Mouse (Mus musculus) forebrain, embryonic 11.5 days (tissue): ENCODE results near the gene Eif3l. TPM values are rescaled to one million over a fixed set of nuclear protein-coding genes. Genes with fewer than 3 reads are reported as not detected.

Experiments
- ATAC-seq: fragments of 200-750 bp; cut with Nextera tagmentation; replicated peaks from 2 replicates; pipeline ENCODE4 v1.8.0; 2017; ENCODE audit warnings: moderate TSS enrichment; ENCODE audit not compliant: low FRiP score
- DNase-seq: peaks from one replicate; pipeline ENCODE4 v3.0.0-alpha.2; 2017; ENCODE audit warnings: low spot score
- H3K27ac ChIP-seq: fragments of 300-500 bp; sonication (generic); 2 replicates; pipeline ENCODE4 v1.5.1; 2014; ENCODE audit warnings: low read depth, low read length
- H3K27me3 ChIP-seq: fragments of 300-500 bp; sonication (generic); 2 replicates; pipeline ENCODE4 v1.6.1; 2014; ENCODE audit warnings: mild to moderate bottlenecking, low read length, mixed read lengths; ENCODE audit not compliant: control insufficient read depth, insufficient read depth
- H3K36me3 ChIP-seq: fragments of 300-500 bp; sonication (generic); 2 replicates; pipeline ENCODE4 v1.6.1; 2014; ENCODE audit warnings: mild to moderate bottlenecking, low read length, moderate library complexity, mixed read lengths; ENCODE audit not compliant: control insufficient read depth, insufficient read depth
- H3K4me1 ChIP-seq: fragments of 300-500 bp; sonication (generic); replicated peaks from 2 replicates; pipeline ENCODE4 v1.6.1; 2014; ENCODE audit warnings: low read length, mixed read lengths; ENCODE audit not compliant: control insufficient read depth, insufficient read depth
- H3K4me2 ChIP-seq: fragments of 300-500 bp; sonication (generic); 2 replicates; pipeline ENCODE4 v1.6.1; 2014; ENCODE audit warnings: low read depth, mild to moderate bottlenecking, low read length, moderate library complexity, mixed read lengths; ENCODE audit not compliant: severe bottlenecking
- H3K4me3 ChIP-seq: fragments of 300-500 bp; sonication (generic); 2 replicates; pipeline ENCODE4 v1.5.1; 2014; ENCODE audit warnings: low read depth, low read length
- H3K9ac ChIP-seq: fragments of 300-500 bp; sonication (generic); 2 replicates; pipeline ENCODE4 v1.6.1; 2014; ENCODE audit warnings: low read length
- H3K9me3 ChIP-seq: fragments of 300-500 bp; sonication (generic); 2 replicates; pipeline ENCODE4 v1.6.1; 2016; ENCODE audit warnings: low read length, mixed read lengths; ENCODE audit not compliant: control insufficient read depth
- WGBS: fragments of 180-500 bp; shearing (Covaris S2); extraction: QIAGEN DNeasy Blood & Tissue Kit; methylation state at CpG from one replicate; pipeline ENCODE4 v1.1.7; 2014; 5-methylcytosine and 5-hydroxymethylcytosine counted together
- polyA plus RNA-seq: library from polyadenylated mRNA; unstranded; fragments of >200 nt; fragmentation: Nextera tagmentation; extraction: Ambion mirVana; gene quantifications from 2 replicates; pipeline ENCODE4 v1.2.1, GENCODE M21; 2014

Gene Eif3l
- polyA plus RNA-seq, 1 experiment from 2014 or later: 254 TPM

DNA sequence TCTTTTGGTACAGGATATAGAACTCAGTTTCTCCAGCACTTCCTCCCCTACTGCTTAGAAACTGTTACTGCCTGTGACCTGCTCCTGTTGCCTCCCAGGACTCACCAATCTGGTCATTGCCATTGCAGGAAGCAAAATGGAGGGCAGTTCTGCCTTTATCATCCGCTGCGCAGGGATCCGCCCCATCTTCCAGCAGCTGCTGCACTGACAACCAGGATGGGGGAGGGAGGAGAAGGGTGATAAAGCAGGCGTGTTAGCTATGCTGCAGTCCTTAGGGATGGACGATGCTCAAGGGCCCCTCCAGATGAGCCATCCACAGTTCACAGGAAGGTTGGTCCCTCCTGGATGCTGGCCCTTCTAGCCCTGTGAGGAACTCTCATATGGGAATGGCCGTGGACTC lies 17.1 kb upstream of the Eif3l start:
- no peak for ATAC-seq
- Histone ChIP-seq H3K36me3 (peaks cover 9% of the 10 kb centered on the region; the same call in 1 of the 2 replicates), H3K27me3 (no peaks in the 10 kb centered on the region), H3K9me3 (no peaks in the 10 kb centered on the region), H3K4me3 (no peak overlapping the region), H3K9ac (no peak overlapping the region), H3K27ac (no peak overlapping the region), H3K4me1 (peaks cover 8% of the 10 kb centered on the region; the same call in 1 of the 2 replicates), H3K4me2 (no peak overlapping the region)
- DNase-seq: no peak
- 87% methylated on average over 6 of the region's 6 CpGs for WGBS

DNA sequence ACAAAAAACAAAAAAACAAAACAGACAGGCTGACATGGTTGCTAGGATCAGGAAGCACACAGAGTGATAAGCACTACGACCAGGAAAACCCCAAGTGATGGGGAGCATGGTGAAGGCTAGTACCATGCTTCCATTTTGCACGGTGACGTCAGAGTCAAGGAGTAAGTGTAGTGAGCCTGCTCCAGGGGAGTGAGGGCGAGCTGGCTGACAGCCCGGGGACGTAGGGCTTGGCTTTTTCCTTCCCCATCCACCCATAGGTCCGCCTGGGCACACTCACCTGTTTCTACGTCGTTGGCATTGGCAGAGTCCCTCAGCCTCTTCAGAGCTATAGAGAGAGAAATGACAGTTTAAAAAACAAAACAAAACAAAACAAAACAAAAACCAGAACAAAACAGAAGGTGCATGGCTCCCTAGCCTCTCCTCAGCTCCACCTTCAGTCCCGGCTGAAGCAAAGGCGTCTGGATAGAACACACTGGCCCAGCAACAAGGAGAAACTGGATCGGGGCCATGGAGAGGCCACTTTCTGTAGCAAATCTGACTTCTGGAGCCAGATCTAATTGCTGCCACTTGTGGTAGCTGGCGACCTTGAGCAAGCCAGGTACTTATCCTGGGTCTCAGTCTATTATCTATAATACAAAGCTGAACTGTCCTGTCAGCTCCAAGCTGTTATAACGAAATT lies 14.0 kb upstream of the Eif3l start:
- H3K27me3 ChIP-seq: no peaks in the 10 kb centered on the region
- no peak overlapping the region for H3K9ac ChIP-seq
- no peaks in the 10 kb centered on the region for H3K9me3 ChIP-seq
- ATAC-seq (no peak), DNase-seq (no peak)
- H3K36me3 ChIP-seq: peaks cover 5% of the 10 kb centered on the region; the same call in 1 of the 2 replicates
- H3K4me2 ChIP-seq: no peak overlapping the region
- 82% methylated on average over 14 of the region's 14 CpGs for WGBS
- H3K4me1 ChIP-seq: peaks cover 8% of the 10 kb centered on the region; the same call in 1 of the 2 replicates
- H3K27ac ChIP-seq: no peak overlapping the region
- H3K4me3 ChIP-seq: no peak overlapping the region; the same call in 1 of the 2 replicates

DNA sequence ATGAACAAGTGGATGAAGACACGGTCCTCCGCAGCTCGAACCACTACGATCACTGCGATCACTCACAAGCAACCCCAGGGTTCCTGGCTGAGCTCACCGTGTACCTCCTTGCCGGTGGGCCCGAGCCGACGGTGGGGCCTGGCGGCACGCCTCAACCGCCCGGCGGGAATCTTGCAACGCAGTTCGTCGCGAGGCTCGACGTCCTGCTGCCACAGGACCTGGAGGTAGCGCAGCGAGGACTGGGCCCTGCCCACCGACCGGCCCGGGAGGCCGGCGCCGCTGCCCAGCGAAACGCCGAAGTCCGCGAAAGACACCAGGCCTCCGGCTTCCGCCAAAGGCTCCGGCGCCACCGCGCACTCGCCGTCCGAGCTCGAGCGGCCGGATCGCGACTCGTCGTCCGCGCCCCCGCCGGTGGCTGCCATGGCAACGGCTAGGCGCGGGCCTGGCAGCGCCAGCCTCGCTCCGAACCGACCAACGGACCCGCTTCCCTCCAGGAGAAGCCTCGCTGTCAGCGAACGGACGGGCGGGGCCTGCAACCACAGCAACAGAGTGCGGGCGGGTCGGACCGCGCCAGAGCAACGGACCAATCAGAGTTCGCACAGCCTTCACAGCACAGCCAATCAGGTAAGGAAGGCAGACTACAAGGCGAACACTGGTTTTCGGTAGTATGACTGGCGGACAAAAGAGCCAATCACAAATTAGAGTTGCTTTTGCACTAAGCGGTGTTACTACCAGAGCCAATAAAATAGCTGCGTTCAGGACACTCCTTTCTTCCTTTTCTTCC lies 12.4 kb upstream of the Eif3l start, which contains the start of gene Ankrd54:
Ankrd54 (minus strand) TSS at position 518 of the 784 bp plus-strand sequence.
- Histone ChIP-seq H3K4me2 (peak within 1 kb of the TSS; percentile 75), H3K4me3 (peak within 1 kb of the TSS; percentile 75), H3K9me3 (no peaks in the 10 kb centered on the region), H3K27me3 (no peaks in the 10 kb centered on the region), H3K27ac (peak within 1 kb of the TSS; percentile 37; the same call in 1 of the 2 replicates), H3K4me1 (peaks cover 8% of the 10 kb centered on the region; the same call in 1 of the 2 replicates), H3K9ac (peak within 1 kb of the TSS; percentile 85), H3K36me3 (peaks cover 2% of the 10 kb centered on the region; the same call in 1 of the 2 replicates)
- DNase-seq (peak; percentile 98), ATAC-seq (peak; percentile 100)
- WGBS: under 1% methylated on average over 80 of the region's 80 CpGs

DNA sequence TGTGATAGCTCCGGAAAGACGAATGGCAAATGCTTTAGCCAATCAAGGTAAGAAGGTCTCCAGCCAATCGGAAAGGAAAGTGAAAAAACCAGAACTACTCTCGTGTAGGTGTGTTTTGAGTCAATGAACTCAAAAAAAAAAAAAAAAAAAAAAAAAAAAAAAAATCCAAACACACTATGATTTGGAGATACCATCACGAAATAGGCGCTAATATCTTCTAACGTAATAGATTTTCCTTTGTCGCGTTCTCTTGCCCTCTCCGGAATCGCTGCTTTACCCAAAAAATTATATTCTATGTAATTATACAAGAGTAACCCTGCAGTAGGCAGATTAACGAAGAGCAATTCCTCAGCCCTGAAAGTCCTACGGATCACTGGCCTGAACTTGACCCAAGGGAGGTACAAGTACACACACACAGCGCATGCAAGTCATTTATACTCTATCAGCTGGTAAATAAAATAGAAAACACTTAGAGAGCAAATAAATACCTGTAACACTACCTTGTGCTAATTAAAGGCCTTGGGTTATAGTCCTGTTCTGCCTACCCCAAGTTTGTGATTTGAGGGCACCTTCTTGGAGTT lies 11.7 kb upstream of the Eif3l start:
- Histone ChIP-seq H3K9ac (peak overlapping the region; percentile 20; the same call in 1 of the 2 replicates), H3K27ac (no peak overlapping the region), H3K4me1 (peaks cover 8% of the 10 kb centered on the region; the same call in 1 of the 2 replicates), H3K36me3 (peaks cover 2% of the 10 kb centered on the region; the same call in 1 of the 2 replicates), H3K4me2 (peak overlapping the region; percentile 58), H3K9me3 (no peaks in the 10 kb centered on the region), H3K27me3 (no peaks in the 10 kb centered on the region), H3K4me3 (peak overlapping the region; percentile 26; the same call in 1 of the 2 replicates)
- 10% methylated on average over 14 of the region's 14 CpGs for WGBS
- DNase-seq (no peak), ATAC-seq (no peak)

DNA sequence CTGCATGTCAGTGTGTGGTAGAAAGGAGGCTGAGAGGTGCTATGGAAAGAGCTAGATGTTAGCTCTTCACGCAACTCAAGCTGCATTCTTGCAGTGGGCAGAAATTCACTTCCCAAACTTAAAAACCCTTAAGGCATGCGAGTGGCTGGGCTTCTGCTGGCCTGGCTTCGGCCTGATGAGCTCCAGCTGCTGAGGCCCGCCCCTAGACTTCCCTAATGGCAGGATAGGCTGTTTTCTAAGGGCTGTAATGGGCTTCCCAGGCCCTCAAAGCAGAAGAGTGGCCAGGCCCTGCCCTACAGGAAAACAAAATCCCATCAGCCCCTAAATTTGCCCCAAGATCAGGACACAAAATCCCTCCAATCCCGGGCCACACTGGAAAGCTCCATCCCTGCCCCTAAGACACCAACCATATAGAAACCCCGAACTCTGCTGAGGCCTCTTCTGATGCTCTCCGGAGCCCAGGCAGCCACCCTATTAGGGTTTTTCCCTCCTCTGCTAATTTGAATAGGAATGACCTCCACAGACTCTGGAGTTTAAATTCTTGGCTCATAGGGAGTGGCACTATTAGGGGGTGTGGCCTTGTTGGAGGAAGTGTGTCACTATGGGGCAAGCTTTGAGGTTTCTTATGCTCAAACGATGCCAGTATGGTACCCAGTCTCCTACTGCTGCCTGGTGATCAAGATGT lies 9.8 kb upstream of the Eif3l start:
- ATAC-seq: no peak
- Histone ChIP-seq H3K27ac (no peak overlapping the region), H3K4me3 (no peak overlapping the region)

DNA sequence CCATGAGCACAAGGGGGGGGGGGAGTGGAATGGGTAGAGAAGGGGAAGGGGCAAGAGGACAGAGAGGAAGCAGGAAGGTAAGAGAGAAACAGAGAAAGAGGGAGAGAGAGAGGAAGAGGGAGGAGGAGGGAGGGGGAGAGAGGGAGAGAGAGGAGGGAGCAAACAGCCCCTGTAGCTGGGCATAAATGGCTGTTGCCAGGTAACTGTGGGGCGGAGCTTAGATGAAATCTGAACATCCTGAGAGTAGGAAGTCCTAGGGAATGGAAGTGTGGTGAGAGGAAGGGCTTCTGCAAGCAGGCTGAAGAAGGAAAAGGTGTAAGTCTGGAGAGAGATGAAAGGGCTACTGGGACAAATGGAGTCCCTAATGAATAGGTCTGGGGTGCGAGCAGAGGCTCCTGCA lies 8.7 kb upstream of the Eif3l start:
- no peak for ATAC-seq
- no peak for DNase-seq
- Histone ChIP-seq H3K36me3 (no peaks in the 10 kb centered on the region), H3K9ac (no peak overlapping the region), H3K27me3 (no peaks in the 10 kb centered on the region), H3K4me3 (no peak overlapping the region), H3K27ac (no peak overlapping the region), H3K4me2 (no peak overlapping the region), H3K4me1 (peaks cover 7% of the 10 kb centered on the region; the same call in 1 of the 2 replicates), H3K9me3 (no peaks in the 10 kb centered on the region)
- 52% methylated on average over 2 of the region's 2 CpGs for WGBS

More for the DNA sequence above, 9.8 kb upstream of the Eif3l start:
- Histone ChIP-seq H3K36me3 (no peaks in the 10 kb centered on the region), H3K9ac (no peak overlapping the region), H3K4me2 (no peak overlapping the region), H3K9me3 (no peaks in the 10 kb centered on the region), H3K27me3 (no peaks in the 10 kb centered on the region), H3K4me1 (peaks cover 8% of the 10 kb centered on the region; the same call in 1 of the 2 replicates)
- DNase-seq: no peak
- WGBS: 68% methylated on average over 8 of the region's 8 CpGs

DNA sequence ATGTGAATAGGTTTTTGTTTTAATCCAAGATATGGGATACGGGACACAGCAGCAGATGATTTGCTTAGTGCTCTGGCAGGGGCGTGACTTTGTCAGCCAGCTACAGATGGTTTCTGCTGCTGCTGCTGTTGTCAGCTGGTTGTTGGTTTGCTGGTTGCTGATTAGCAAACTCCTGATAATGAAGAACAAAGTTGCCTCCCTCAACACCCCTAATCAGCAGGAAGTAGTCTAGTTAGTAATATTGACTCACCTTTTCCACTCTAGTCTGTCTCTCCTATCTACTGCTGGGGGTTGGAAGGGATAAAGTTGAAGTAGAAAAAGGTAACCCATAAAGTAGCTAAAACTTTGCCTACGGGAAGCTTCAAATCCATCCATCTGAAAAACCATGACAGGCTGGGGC lies 7.3 kb upstream of the Eif3l start:
- H3K36me3 ChIP-seq: no peaks in the 10 kb centered on the region
- H3K4me2 ChIP-seq: no peak overlapping the region
- no peaks in the 10 kb centered on the region for H3K9me3 ChIP-seq
- no peak overlapping the region; the same call in 1 of the 2 replicates for H3K9ac ChIP-seq
- no peak overlapping the region for H3K27ac ChIP-seq
- 81% methylated on average over 3 of the region's 3 CpGs for WGBS
- ATAC-seq (no peak), DNase-seq (no peak)
- no peaks in the 10 kb centered on the region for H3K27me3 ChIP-seq
- no peak overlapping the region for H3K4me3 ChIP-seq
- H3K4me1 ChIP-seq: no peaks in the 10 kb centered on the region

DNA sequence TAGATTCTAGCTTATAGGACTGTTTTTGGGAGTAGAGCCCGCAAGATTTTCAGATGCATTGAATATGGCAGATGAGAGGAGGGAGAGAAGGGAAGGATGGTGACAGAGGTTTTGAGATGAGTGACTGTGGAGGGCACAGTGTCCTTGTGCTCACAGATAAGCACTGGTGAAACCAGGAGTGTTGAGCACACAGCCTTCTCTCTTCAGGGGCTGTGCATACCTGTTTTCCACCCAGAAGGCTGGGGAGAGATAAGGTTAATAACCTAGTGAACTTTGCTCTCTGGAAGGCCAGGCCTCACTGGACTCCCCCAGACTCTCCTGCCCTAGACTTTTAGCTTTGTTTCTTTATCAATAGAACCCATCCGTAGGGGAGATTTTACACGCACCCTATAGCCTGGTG lies 6.6 kb upstream of the Eif3l start:
- no peak overlapping the region for H3K4me3 ChIP-seq
- H3K27me3 ChIP-seq: no peaks in the 10 kb centered on the region
- H3K27ac ChIP-seq: no peak overlapping the region
- WGBS: 78% methylated on average over 3 of the region's 3 CpGs
- H3K36me3 ChIP-seq: no peaks in the 10 kb centered on the region
- no peak overlapping the region for H3K4me2 ChIP-seq
- no peak overlapping the region for H3K9ac ChIP-seq
- H3K4me1 ChIP-seq: no peaks in the 10 kb centered on the region
- no peaks in the 10 kb centered on the region for H3K9me3 ChIP-seq
- no peak for ATAC-seq
- DNase-seq: no peak
